Mouse (Mus musculus): ENCODE measurements around the gene Mcfd2. TPM values are rescaled to one million over a fixed set of nuclear protein-coding genes. Genes with fewer than 3 reads are reported as not detected.
"Not testable (repeated sequence)": the region's sequence is repeated elsewhere in the genome, so short reads cannot be mapped to it uniquely, and the experiment has no call there.

Gene Mcfd2
- polyA plus RNA-seq, 1 experiment from 2014 or later = 231 TPM

DNA sequence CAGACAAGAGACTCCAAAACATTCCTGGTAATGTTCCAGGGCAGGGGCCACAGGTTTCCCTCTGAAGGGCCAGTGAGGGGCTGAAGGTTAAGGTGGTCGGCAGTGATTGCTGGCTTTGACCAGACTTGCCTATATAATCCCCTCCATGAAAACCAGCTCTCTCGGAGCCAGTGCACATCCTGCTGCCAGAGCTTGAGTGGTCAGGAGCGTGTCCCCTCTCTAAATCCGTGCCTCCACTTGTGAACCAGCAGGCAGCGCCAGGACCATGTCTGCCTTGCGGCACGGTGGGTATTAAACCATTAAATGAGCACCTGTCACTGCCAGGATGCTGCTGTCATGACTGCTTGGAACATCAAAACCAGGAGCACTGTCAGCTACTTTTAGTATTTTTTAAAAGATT is 44.8 kb upstream of the Mcfd2 start:
- no peak overlapping the region for H3K4me2 ChIP-seq (replicated peaks; ENCODE audit: low read depth)
- no peaks in the 10 kb centered on the region for H3K9me3 ChIP-seq (ENCODE audit: control insufficient read depth)
- H3K9ac ChIP-seq (ENCODE audit: low read depth, low read length) = no peak overlapping the region
- no peaks in the 10 kb centered on the region for H3K27me3 ChIP-seq (replicated peaks; ENCODE audit: control insufficient read depth, insufficient read depth, low read length)
- ATAC-seq = no peak
- H3K36me3 ChIP-seq (ENCODE audit: control insufficient read depth, insufficient read depth) = peaks cover 12% of the 10 kb centered on the region
- TF ChIP-seq CTCF (IDR thresholded peaks at IDR 0.05; ENCODE audit: low read depth) = no peak
- no peak overlapping the region for H3K27ac ChIP-seq (ENCODE audit: low read depth, low read length)
- peaks cover 13% of the 10 kb centered on the region for H3K4me1 ChIP-seq (replicated peaks; ENCODE audit: control insufficient read depth, insufficient read depth, low read length)
- no peak overlapping the region for H3K4me3 ChIP-seq (ENCODE audit: low read depth, low read length)
- 93% methylated on average over 7 of the region's 7 CpGs for WGBS

DNA sequence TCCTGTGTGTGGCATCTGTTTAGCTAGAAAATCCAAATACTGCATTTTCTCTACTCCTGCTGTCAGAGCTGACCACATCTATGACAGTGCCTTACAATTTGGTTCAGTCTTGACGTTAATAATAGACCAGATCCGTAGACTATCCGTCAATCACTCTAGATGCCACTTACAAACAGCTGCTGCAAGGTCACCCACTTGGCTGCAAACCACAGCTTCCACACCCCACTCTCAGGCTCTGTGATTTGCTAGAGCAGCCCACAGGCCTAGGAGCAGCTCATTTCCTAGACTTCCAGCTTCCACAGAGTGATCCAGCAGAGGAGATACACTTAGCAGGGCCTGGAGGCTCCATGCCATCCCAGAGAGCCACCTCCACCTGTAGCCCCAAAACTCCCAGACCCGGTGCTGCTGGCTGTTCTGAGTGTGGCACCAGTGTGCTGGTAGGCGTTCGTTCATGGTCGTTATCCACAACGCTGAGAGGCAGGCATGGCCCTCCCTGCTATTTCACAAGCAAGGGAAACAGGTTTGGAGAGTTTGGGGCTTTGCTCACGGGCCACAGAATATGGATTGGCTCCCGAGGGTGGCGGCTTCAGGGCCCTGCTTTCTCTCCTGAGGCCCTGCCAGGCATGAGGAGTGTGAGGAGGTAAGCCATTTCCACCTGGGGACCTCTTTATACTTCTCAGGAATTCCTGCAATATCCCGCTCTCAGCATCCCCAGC is 43.5 kb upstream of the Mcfd2 start:
- H3K27me3 ChIP-seq (replicated peaks; ENCODE audit: control insufficient read depth, insufficient read depth, low read length) = no peaks in the 10 kb centered on the region
- TF ChIP-seq CTCF (IDR thresholded peaks at IDR 0.05; ENCODE audit: low read depth) = no peak
- no peak overlapping the region for H3K9ac ChIP-seq (ENCODE audit: low read depth, low read length)
- H3K36me3 ChIP-seq (ENCODE audit: control insufficient read depth, insufficient read depth) = peaks cover 17% of the 10 kb centered on the region
- no peak for ATAC-seq
- H3K9me3 ChIP-seq (ENCODE audit: control insufficient read depth) = no peaks in the 10 kb centered on the region
- peaks cover 13% of the 10 kb centered on the region for H3K4me1 ChIP-seq (replicated peaks; ENCODE audit: control insufficient read depth, insufficient read depth, low read length)
- WGBS = 73% methylated on average over 12 of the region's 12 CpGs
- H3K27ac ChIP-seq (ENCODE audit: low read depth, low read length) = no peak overlapping the region
- no peak overlapping the region for H3K4me3 ChIP-seq (ENCODE audit: low read depth, low read length)
- no peak overlapping the region for H3K4me2 ChIP-seq (replicated peaks; ENCODE audit: low read depth)

- H3K4me1 ChIP-seq (replicated peaks; ENCODE audit: control insufficient read depth, insufficient read depth, low read length) = peaks cover 12% of the 10 kb centered on the region
- 50% methylated on average over 8 of the region's 8 CpGs for WGBS
- no peaks in the 10 kb centered on the region for H3K27me3 ChIP-seq (replicated peaks; ENCODE audit: control insufficient read depth, insufficient read depth, low read length)
- peak overlapping the region; percentile 30 for H3K4me2 ChIP-seq (replicated peaks; ENCODE audit: low read depth)
- TF ChIP-seq CTCF (IDR thresholded peaks at IDR 0.05; ENCODE audit: low read depth) = no peak
- peak overlapping the region; percentile 66 for H3K27ac ChIP-seq (ENCODE audit: low read depth, low read length)
- no peaks in the 10 kb centered on the region for H3K9me3 ChIP-seq (ENCODE audit: control insufficient read depth)
- H3K4me3 ChIP-seq (ENCODE audit: low read depth, low read length) = no peak overlapping the region
- H3K9ac ChIP-seq (ENCODE audit: low read depth, low read length) = no peak overlapping the region
- ATAC-seq = peak; percentile 49
- peaks cover 13% of the 10 kb centered on the region for H3K36me3 ChIP-seq (ENCODE audit: control insufficient read depth, insufficient read depth)
These were observed 41.0 kb upstream of the Mcfd2 start for GRCm38 (mm10) chr17:87306746-87307145.

DNA sequence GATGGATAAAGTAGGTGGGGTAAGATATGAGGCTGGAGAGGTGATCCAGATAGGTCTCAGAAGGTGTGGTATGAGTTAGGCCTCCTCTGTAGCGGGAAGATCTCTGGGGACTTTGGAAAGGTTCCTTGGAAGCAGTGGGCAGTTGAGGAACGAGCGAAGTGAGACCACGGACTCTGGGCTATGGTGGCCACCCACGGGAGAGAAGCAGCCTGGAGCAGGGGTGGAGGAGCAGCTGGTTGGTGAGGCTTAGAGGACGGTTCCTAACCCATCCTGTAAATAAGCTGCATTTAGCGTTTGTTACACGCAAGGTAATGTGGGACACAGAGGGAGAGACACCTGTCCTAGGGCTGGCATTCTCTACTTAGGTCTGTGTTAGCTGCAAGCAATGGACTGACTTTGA is 39.3 kb upstream of the Mcfd2 start:
- Histone ChIP-seq H3K4me3 (ENCODE audit: low read depth, low read length) (no peak overlapping the region), H3K27ac (ENCODE audit: low read depth, low read length) (0 out of 2 replicates have a peak overlapping the region, but pooled peaks have one; percentile 46)

GRCm38 (mm10) chr17:87304151-87304894 is 38.6 kb upstream of the Mcfd2 start:
- no peak overlapping the region for H3K9ac ChIP-seq (ENCODE audit: low read depth, low read length)
- WGBS = 72% methylated on average over 11 of the region's 11 CpGs
- no peak for ATAC-seq
- H3K27ac ChIP-seq (ENCODE audit: low read depth, low read length) = peak overlapping the region; percentile 46; the same call in 1 of the 2 replicates
- H3K4me2 ChIP-seq (replicated peaks; ENCODE audit: low read depth) = no peak overlapping the region
- no peaks in the 10 kb centered on the region for H3K9me3 ChIP-seq (ENCODE audit: control insufficient read depth)
- H3K36me3 ChIP-seq (ENCODE audit: control insufficient read depth, insufficient read depth) = peaks cover 7% of the 10 kb centered on the region
- H3K4me3 ChIP-seq (ENCODE audit: low read depth, low read length) = no peak overlapping the region
- TF ChIP-seq CTCF (IDR thresholded peaks at IDR 0.05; ENCODE audit: low read depth) = no peak
- no peaks in the 10 kb centered on the region for H3K27me3 ChIP-seq (replicated peaks; ENCODE audit: control insufficient read depth, insufficient read depth, low read length)
- H3K4me1 ChIP-seq (replicated peaks; ENCODE audit: control insufficient read depth, insufficient read depth, low read length) = peaks cover 13% of the 10 kb centered on the region

More for the DNA sequence above, 39.3 kb upstream of the Mcfd2 start:
- no peaks in the 10 kb centered on the region for H3K27me3 ChIP-seq (replicated peaks; ENCODE audit: control insufficient read depth, insufficient read depth, low read length)
- H3K36me3 ChIP-seq (ENCODE audit: control insufficient read depth, insufficient read depth) = peaks cover 13% of the 10 kb centered on the region
- H3K4me2 ChIP-seq (replicated peaks; ENCODE audit: low read depth) = no peak overlapping the region
- no peak for ATAC-seq
- H3K9ac ChIP-seq (ENCODE audit: low read depth, low read length) = no peak overlapping the region
- 89% methylated on average over 8 of the region's 8 CpGs for WGBS
- peaks cover 12% of the 10 kb centered on the region for H3K4me1 ChIP-seq (replicated peaks; ENCODE audit: control insufficient read depth, insufficient read depth, low read length)
- no peaks in the 10 kb centered on the region for H3K9me3 ChIP-seq (ENCODE audit: control insufficient read depth)
- TF ChIP-seq CTCF (IDR thresholded peaks at IDR 0.05; ENCODE audit: low read depth) = no peak

- H3K4me1 ChIP-seq (replicated peaks; ENCODE audit: control insufficient read depth, insufficient read depth, low read length) = peaks cover 21% of the 10 kb centered on the region
- WGBS = 36% methylated on average over 13 of the region's 13 CpGs
- ATAC-seq = no peak
- no peaks in the 10 kb centered on the region for H3K27me3 ChIP-seq (replicated peaks; ENCODE audit: control insufficient read depth, insufficient read depth, low read length)
- no peak overlapping the region for H3K4me3 ChIP-seq (ENCODE audit: low read depth, low read length)
- H3K9ac ChIP-seq (ENCODE audit: low read depth, low read length) = 0 out of 2 replicates have a peak overlapping the region, but pooled peaks have one; percentile 19
- H3K36me3 ChIP-seq (ENCODE audit: control insufficient read depth, insufficient read depth) = 0 out of 2 replicates have a peak, but pooled peaks cover 4% of the 10 kb centered on the region
- H3K4me2 ChIP-seq (replicated peaks; ENCODE audit: low read depth) = no peak overlapping the region
- peak overlapping the region; percentile 62 for H3K27ac ChIP-seq (ENCODE audit: low read depth, low read length)
- TF ChIP-seq CTCF (IDR thresholded peaks at IDR 0.05; ENCODE audit: low read depth) = no peak
- no peaks in the 10 kb centered on the region for H3K9me3 ChIP-seq (ENCODE audit: control insufficient read depth)
These were observed 36.5 kb upstream of the Mcfd2 start for GRCm38 (mm10) chr17:87302014-87302794.

DNA sequence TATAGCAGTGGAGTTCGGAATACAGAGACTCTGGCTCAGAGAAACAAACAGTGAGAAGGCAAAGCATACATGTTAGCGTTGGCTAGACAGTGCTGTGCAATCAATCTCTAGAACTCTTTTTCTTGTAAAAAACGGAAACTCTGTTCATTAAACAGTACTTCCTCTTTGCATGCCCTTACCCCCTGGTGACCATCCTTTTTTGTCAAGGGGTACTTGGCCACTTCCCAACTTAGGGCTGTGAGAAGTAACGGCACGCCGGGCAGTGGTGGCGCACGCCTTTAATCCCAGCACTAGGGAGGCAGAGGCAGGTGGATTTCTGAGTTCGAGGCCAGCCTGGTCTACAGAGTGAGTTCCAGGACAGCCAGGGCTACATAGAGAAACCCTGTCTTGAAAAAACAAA is 35.9 kb upstream of the Mcfd2 start:
- H3K9ac ChIP-seq (ENCODE audit: low read depth, low read length); H3K4me3 ChIP-seq (ENCODE audit: low read depth, low read length); H3K27me3 ChIP-seq (replicated peaks; ENCODE audit: control insufficient read depth, insufficient read depth, low read length); H3K36me3 ChIP-seq (ENCODE audit: control insufficient read depth, insufficient read depth); H3K9me3 ChIP-seq (ENCODE audit: control insufficient read depth); H3K27ac ChIP-seq (ENCODE audit: low read depth, low read length); H3K4me2 ChIP-seq (replicated peaks; ENCODE audit: low read depth); ATAC-seq: not testable (repeated sequence)
- peaks cover 21% of the 10 kb centered on the region for H3K4me1 ChIP-seq (replicated peaks; ENCODE audit: control insufficient read depth, insufficient read depth, low read length)
- WGBS = 82% methylated on average over 9 of the region's 9 CpGs
